Mouse (Mus musculus): Measurements from ENCODE around the gene Fam151b. TPM values are rescaled to one million over a fixed set of nuclear protein-coding genes. Genes with fewer than 3 reads are reported as not detected.

Gene Fam151b
- polyA plus RNA-seq, 1 experiment from 2014 or later: 0.19 TPM

Other genes starting within 250 kb of the Fam151b start
- 0.90 and 1.1 TPM in 2 replicates for gene Gm20379, start 178.0 kb downstream of the Fam151b start, polyA plus RNA-seq (2014; fragmentation: Nextera tagmentation; extraction: Ambion mirVana)
- gene Dhfr, start 129.3 kb downstream of the Fam151b start, polyA plus RNA-seq (2014; fragmentation: Nextera tagmentation; extraction: Ambion mirVana): 30.1 and 31.3 TPM in 2 replicates
- 31.7 and 32.8 TPM in 2 replicates for gene Msh3, start 129.0 kb downstream of the Fam151b start, polyA plus RNA-seq (2014; fragmentation: Nextera tagmentation; extraction: Ambion mirVana)
- 0.04 TPM in 1 of 2 replicates, not detected in the other for gene Ankrd34b, start 58.1 kb downstream of the Fam151b start, polyA plus RNA-seq (2014; fragmentation: Nextera tagmentation; extraction: Ambion mirVana)
- gene Zfyve16, start 46.9 kb upstream of the Fam151b start, polyA plus RNA-seq (2014; fragmentation: Nextera tagmentation; extraction: Ambion mirVana): 6.6 TPM in 2 replicates
- gene Spz1, start 92.2 kb upstream of the Fam151b start, polyA plus RNA-seq (2014; fragmentation: Nextera tagmentation; extraction: Ambion mirVana): not detected in 2 replicates
- 27.5 and 30.3 TPM in 2 replicates for gene Serinc5, start 127.1 kb upstream of the Fam151b start, polyA plus RNA-seq (2014; fragmentation: Nextera tagmentation; extraction: Ambion mirVana)